Mouse (Mus musculus): ENCODE data around the gene Npcd. TPM values are rescaled to one million over a fixed set of nuclear protein-coding genes. Genes with fewer than 3 reads are reported as not detected.

The Npcd gene
- total and polyA plus RNA-seq, 3 experiments = not detected

- Histone ChIP-seq H3K4me3 (ENCODE audit: low read depth, low read length) (no peak overlapping the region), H3K9me3 (replicated peaks) (no peaks in the 10 kb centered on the region), H3K4me1 (ENCODE audit: insufficient read depth, low read depth, low read length) (no peaks in the 10 kb centered on the region), H3K27me3 (ENCODE audit: insufficient read depth, low read length) (peaks cover 23% of the 10 kb centered on the region), H3K36me3 (replicated peaks) (no peaks in the 10 kb centered on the region)
- DNase-seq (ENCODE audit: low spot score) (no peak), ATAC-seq (ENCODE audit: extremely low read depth, insufficient number of reproducible peaks, low FRiP score, poor library complexity, severe bottlenecking) (no peak)
- TF ChIP-seq TAL1 (conservative IDR thresholded peaks at IDR 0.05; ENCODE audit: low read depth, low read length) = no peak
- no peak for TF ChIP-seq GATA1 (IDR thresholded peaks at IDR 0.05; ENCODE audit: borderline replicate concordance, low read length)
- TF ChIP-seq GATA2 (IDR thresholded peaks at IDR 0.05; ENCODE audit: borderline replicate concordance, low read depth, low read length) = no peak
- no peak for TF ChIP-seq POLR2AphosphoS5 (IDR thresholded peaks at IDR 0.05; ENCODE audit: insufficient replicate concordance, low read depth, low read length)
- no peak for TF ChIP-seq CTCF (IDR thresholded peaks at IDR 0.05; ENCODE audit: low read depth, low read length)
Measured at GRCm38 (mm10) chr15:79850143-79850542, 16.1 kb upstream of the Npcd start.

- ATAC-seq (ENCODE audit: extremely low read depth, insufficient number of reproducible peaks, low FRiP score, poor library complexity, severe bottlenecking) (no peak), DNase-seq (ENCODE audit: low spot score) (no peak)
- H3K27me3 ChIP-seq (ENCODE audit: insufficient read depth, low read length) = peaks cover 26% of the 10 kb centered on the region
- H3K36me3 ChIP-seq (replicated peaks) = no peaks in the 10 kb centered on the region
- H3K4me1 ChIP-seq (ENCODE audit: insufficient read depth, low read depth, low read length) = no peaks in the 10 kb centered on the region
- H3K9me3 ChIP-seq (replicated peaks) = no peaks in the 10 kb centered on the region
- TF ChIP-seq GATA2 (IDR thresholded peaks at IDR 0.05; ENCODE audit: borderline replicate concordance, low read depth, low read length) (no peak), GATA1 (IDR thresholded peaks at IDR 0.05; ENCODE audit: borderline replicate concordance, low read length) (no peak), CTCF (IDR thresholded peaks at IDR 0.05; ENCODE audit: low read depth, low read length) (no peak), POLR2AphosphoS5 (IDR thresholded peaks at IDR 0.05; ENCODE audit: insufficient replicate concordance, low read depth, low read length) (no peak), TAL1 (conservative IDR thresholded peaks at IDR 0.05; ENCODE audit: low read depth, low read length) (no peak)
- H3K4me3 ChIP-seq (ENCODE audit: low read depth, low read length) = no peak overlapping the region
Measured at GRCm38 (mm10) chr15:79847100-79847499, 13.1 kb upstream of the Npcd start.

DNA sequence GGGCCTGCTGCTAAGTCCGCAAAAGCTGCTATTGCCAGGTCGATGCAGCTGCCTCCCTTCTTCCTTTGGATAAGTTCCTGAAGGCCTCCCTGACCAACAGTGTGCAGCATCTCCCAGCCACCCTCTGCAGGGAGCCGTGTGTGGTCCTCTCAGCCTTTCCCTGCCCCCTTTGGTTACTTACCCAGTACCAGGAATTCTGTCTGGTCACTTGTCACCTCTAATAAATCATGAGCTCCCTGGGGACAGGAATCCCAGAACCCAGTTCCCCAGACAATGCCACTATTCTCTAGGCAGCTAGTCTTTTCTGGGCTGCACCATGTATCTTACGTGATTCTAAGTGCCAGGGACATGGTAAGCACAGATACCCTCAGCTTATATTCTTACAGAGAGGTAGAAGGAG, 11.9 kb upstream of the Npcd start:
- H3K27me3 ChIP-seq (ENCODE audit: insufficient read depth, low read length) = peaks cover 27% of the 10 kb centered on the region
- TF ChIP-seq GATA2 (IDR thresholded peaks at IDR 0.05; ENCODE audit: borderline replicate concordance, low read depth, low read length) (no peak), CTCF (IDR thresholded peaks at IDR 0.05; ENCODE audit: low read depth, low read length) (no peak), GATA1 (IDR thresholded peaks at IDR 0.05; ENCODE audit: borderline replicate concordance, low read length) (no peak), POLR2AphosphoS5 (IDR thresholded peaks at IDR 0.05; ENCODE audit: insufficient replicate concordance, low read depth, low read length) (no peak), TAL1 (conservative IDR thresholded peaks at IDR 0.05; ENCODE audit: low read depth, low read length) (no peak)

DNA sequence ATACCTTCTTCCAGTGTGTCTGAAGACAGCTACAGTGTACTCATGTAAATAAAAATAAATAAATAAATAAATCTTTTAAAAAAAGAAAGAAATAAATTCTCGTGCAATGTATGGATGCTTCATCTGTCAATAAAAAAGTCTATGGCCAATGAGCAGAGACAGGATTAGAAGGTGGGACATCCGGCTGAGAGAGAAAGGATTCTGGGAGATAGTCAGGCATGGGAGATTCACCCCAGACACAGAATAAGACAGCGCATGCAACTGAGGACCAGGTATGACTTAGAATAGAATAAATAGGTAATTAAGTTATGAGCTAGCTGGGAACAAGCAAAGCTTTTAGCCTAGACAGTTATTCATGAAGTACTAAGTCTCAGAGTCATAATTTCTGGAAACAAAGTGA, 8.9 kb upstream of the Npcd start:
- H3K4me1 ChIP-seq (ENCODE audit: insufficient read depth, low read depth, low read length) = no peaks in the 10 kb centered on the region
- DNase-seq (ENCODE audit: low spot score) (no peak), ATAC-seq (ENCODE audit: extremely low read depth, insufficient number of reproducible peaks, low FRiP score, poor library complexity, severe bottlenecking) (no peak)
- no peaks in the 10 kb centered on the region for H3K9me3 ChIP-seq (replicated peaks)
- no peak overlapping the region for H3K4me3 ChIP-seq (ENCODE audit: low read depth, low read length)
- H3K36me3 ChIP-seq (replicated peaks) = no peaks in the 10 kb centered on the region
- H3K27me3 ChIP-seq (ENCODE audit: insufficient read depth, low read length) = peaks cover 28% of the 10 kb centered on the region
- TF ChIP-seq CTCF (IDR thresholded peaks at IDR 0.05; ENCODE audit: low read depth, low read length) (no peak), GATA1 (IDR thresholded peaks at IDR 0.05; ENCODE audit: borderline replicate concordance, low read length) (no peak), POLR2AphosphoS5 (IDR thresholded peaks at IDR 0.05; ENCODE audit: insufficient replicate concordance, low read depth, low read length) (no peak), GATA2 (IDR thresholded peaks at IDR 0.05; ENCODE audit: borderline replicate concordance, low read depth, low read length) (no peak), TAL1 (conservative IDR thresholded peaks at IDR 0.05; ENCODE audit: low read depth, low read length) (no peak)

More for the DNA sequence above, 11.9 kb upstream of the Npcd start:
- no peak overlapping the region for H3K4me3 ChIP-seq (ENCODE audit: low read depth, low read length)
- H3K4me1 ChIP-seq (ENCODE audit: insufficient read depth, low read depth, low read length) = no peaks in the 10 kb centered on the region
- DNase-seq (ENCODE audit: low spot score) (no peak), ATAC-seq (ENCODE audit: extremely low read depth, insufficient number of reproducible peaks, low FRiP score, poor library complexity, severe bottlenecking) (no peak)
- no peaks in the 10 kb centered on the region for H3K9me3 ChIP-seq (replicated peaks)
- H3K36me3 ChIP-seq (replicated peaks) = no peaks in the 10 kb centered on the region

GRCm38 (mm10) chr15:79840281-79840680, 6.2 kb upstream of the Npcd start:
- H3K4me1 ChIP-seq (ENCODE audit: insufficient read depth, low read depth, low read length) = no peaks in the 10 kb centered on the region
- H3K36me3 ChIP-seq (replicated peaks) = no peaks in the 10 kb centered on the region
- ATAC-seq (ENCODE audit: extremely low read depth, insufficient number of reproducible peaks, low FRiP score, poor library complexity, severe bottlenecking) = no peak
- DNase-seq (ENCODE audit: low spot score) = no peak
- no peaks in the 10 kb centered on the region for H3K9me3 ChIP-seq (replicated peaks)
- no peak overlapping the region for H3K4me3 ChIP-seq (ENCODE audit: low read depth, low read length)
- TF ChIP-seq CTCF (IDR thresholded peaks at IDR 0.05; ENCODE audit: low read depth, low read length) (no peak), GATA1 (IDR thresholded peaks at IDR 0.05; ENCODE audit: borderline replicate concordance, low read length) (no peak), GATA2 (IDR thresholded peaks at IDR 0.05; ENCODE audit: borderline replicate concordance, low read depth, low read length) (no peak), TAL1 (conservative IDR thresholded peaks at IDR 0.05; ENCODE audit: low read depth, low read length) (no peak), POLR2AphosphoS5 (IDR thresholded peaks at IDR 0.05; ENCODE audit: insufficient replicate concordance, low read depth, low read length) (no peak)
- H3K27me3 ChIP-seq (ENCODE audit: insufficient read depth, low read length) = peaks cover 18% of the 10 kb centered on the region

- ATAC-seq (ENCODE audit: extremely low read depth, insufficient number of reproducible peaks, low FRiP score, poor library complexity, severe bottlenecking) = no peak
- H3K4me1 ChIP-seq (ENCODE audit: insufficient read depth, low read depth, low read length) = peaks cover 15% of the 10 kb centered on the region
- no peak for DNase-seq (ENCODE audit: low spot score)
- peaks cover 3% of the 10 kb centered on the region for H3K36me3 ChIP-seq (replicated peaks)
- no peak for TF ChIP-seq GATA2 (IDR thresholded peaks at IDR 0.05; ENCODE audit: borderline replicate concordance, low read depth, low read length)
- no peak for TF ChIP-seq CTCF (IDR thresholded peaks at IDR 0.05; ENCODE audit: low read depth, low read length)
- no peak for TF ChIP-seq POLR2AphosphoS5 (IDR thresholded peaks at IDR 0.05; ENCODE audit: insufficient replicate concordance, low read depth, low read length)
- no peak for TF ChIP-seq GATA1 (IDR thresholded peaks at IDR 0.05; ENCODE audit: borderline replicate concordance, low read length)
- TF ChIP-seq TAL1 (conservative IDR thresholded peaks at IDR 0.05; ENCODE audit: low read depth, low read length) = no peak
- no peaks in the 10 kb centered on the region for H3K9me3 ChIP-seq (replicated peaks)
- H3K4me3 ChIP-seq (ENCODE audit: low read depth, low read length) = no peak overlapping the region
- peaks cover 30% of the 10 kb centered on the region for H3K27me3 ChIP-seq (ENCODE audit: insufficient read depth, low read length)
Measured at GRCm38 (mm10) chr15:79834881-79835260, 834 bp upstream of the Npcd start.

Measured in G1E (cell line).